Mouse (Mus musculus) frontal cortex, postnatal 36 days (tissue): ENCODE measurements around the gene E130114P18Rik.
A peak's percentile ranks its signal among the peaks of the same experiment; 100 is the strongest.

Experiments
- DNase-seq, 2 experiments: peaks; one replicate each; pipeline ENCODE4 v3.0.0; 2022; ENCODE audit warnings: low spot score in 2 of 2

E130114P18Rik gene

GRCm38 (mm10) chr4:97776388-97777080 is 1.3 kb downstream of the E130114P18Rik start:
- DNase-seq, result no peak

- no peak for DNase-seq
Measured at GRCm38 (mm10) chr4:97775494-97776265, 2.2 kb downstream of the E130114P18Rik start.

- DNase-seq, result peak in 1 of 2 experiments; percentile 61
Measured at GRCm38 (mm10) chr4:97775059-97775458, 2.8 kb downstream of the E130114P18Rik start.

GRCm38 (mm10) chr4:97774446-97774950 is 3.4 kb downstream of the E130114P18Rik start:
- no peak for DNase-seq

GRCm38 (mm10) chr4:97773791-97774190 is 4.1 kb downstream of the E130114P18Rik start:
- no peak for DNase-seq

- DNase-seq, result peak; percentile 86 to 97
Measured at GRCm38 (mm10) chr4:97773110-97773593, 4.7 kb downstream of the E130114P18Rik start.

GRCm38 (mm10) chr4:97772641-97773040 is 5.2 kb downstream of the E130114P18Rik start, which contains the start of gene Nfia:
TSS of gene Nfia (plus strand) at chr4:97772734.
- no peak for DNase-seq

GRCm38 (mm10) chr4:97772084-97772484 is 5.8 kb downstream of the E130114P18Rik start:
- peak; percentile 95 to 97 for DNase-seq

GRCm38 (mm10) chr4:97771426-97771825 is 6.5 kb downstream of the E130114P18Rik start:
- no peak for DNase-seq

GRCm38 (mm10) chr4:97769861-97770260 is 8.0 kb downstream of the E130114P18Rik start:
- DNase-seq, result no peak

- no peak for DNase-seq
Measured at GRCm38 (mm10) chr4:97767516-97767915, 10.4 kb downstream of the E130114P18Rik start.

GRCm38 (mm10) chr4:97767025-97767424 is 10.9 kb downstream of the E130114P18Rik start:
- DNase-seq, result no peak

GRCm38 (mm10) chr4:97766100-97766499 is 11.8 kb downstream of the E130114P18Rik start:
- DNase-seq, result no peak

- DNase-seq, result no peak
Measured at GRCm38 (mm10) chr4:97765341-97766020, 12.4 kb downstream of the E130114P18Rik start.

GRCm38 (mm10) chr4:97764616-97765015 is 13.3 kb downstream of the E130114P18Rik start:
- no peak for DNase-seq

- no peak for DNase-seq
Measured at GRCm38 (mm10) chr4:97758661-97759060, 19.2 kb downstream of the E130114P18Rik start.

GRCm38 (mm10) chr4:97757978-97758461 is 19.9 kb downstream of the E130114P18Rik start:
- DNase-seq, result peak; percentile 53 to 56

- DNase-seq, result peak; percentile 72 to 77
Measured at GRCm38 (mm10) chr4:97757207-97757977, 20.5 kb downstream of the E130114P18Rik start.

- no peak for DNase-seq
Measured at GRCm38 (mm10) chr4:97754241-97754640, 23.6 kb downstream of the E130114P18Rik start.

GRCm38 (mm10) chr4:97753521-97753920 is 24.4 kb downstream of the E130114P18Rik start:
- DNase-seq, result no peak
